Mouse (Mus musculus): ENCODE measurements at regions not wholly inside any gene's neighbourhood (a gene's known extent, or its start where the extent isn't known, plus 50 kb on each side); places are given as distances from the start of the nearest gene placed in this dataset.

- no peak overlapping the region for H3K27ac ChIP-seq (ENCODE audit: control insufficient read depth, low read depth, low read length)
- DNase-seq (ENCODE audit: low read depth, low spot score) = no peak
These were observed 119.8 kb upstream of the Dyrk2 start for GRCm38 (mm10) chr10:118989812-118990211.

GRCm38 (mm10) chr10:118988249-118988648 lies 118.2 kb upstream of the Dyrk2 start:
- Histone ChIP-seq H3K27ac (ENCODE audit: control insufficient read depth, low read depth, low read length) (no peak overlapping the region), H3K4me1 (ENCODE audit: control insufficient read depth in 1 of 2, insufficient read depth in 2 of 2, low read length in 2 of 2) (no peaks in the 10 kb centered on the region), H3K36me3 (ENCODE audit: control insufficient read depth in 1 of 2, insufficient read depth in 2 of 2, low read length in 2 of 2) (no peaks in the 10 kb centered on the region), H3K9ac (ENCODE audit: control insufficient read depth, low read depth, low read length, poor library complexity, severe bottlenecking) (no peak overlapping the region), H3K27me3 (ENCODE audit: control insufficient read depth in 1 of 2, insufficient read depth in 2 of 2, low read length in 2 of 2) (no peaks in the 10 kb centered on the region), H3K79me2 (ENCODE audit: control insufficient read depth, insufficient read depth, low read length, poor library complexity) (no peaks in the 10 kb centered on the region), H3K9me3 (replicated peaks; ENCODE audit: insufficient read depth, low read length) (no peaks in the 10 kb centered on the region), H3K4me3 (ENCODE audit: control insufficient read depth in 1 of 2, insufficient read depth in 1 of 2, low read depth in 2 of 2, low read length in 2 of 2) (no peak overlapping the region)
- DNase-seq (ENCODE audit: low read depth, low spot score) = peak; percentile 3
- TF ChIP-seq ZMIZ1 (IDR thresholded peaks at IDR 0.05; ENCODE audit: low read depth, low read length) = no peak
- no peak for TF ChIP-seq ZC3H11A (IDR thresholded peaks at IDR 0.05; ENCODE audit: low read depth, low read length)
- no peak for TF ChIP-seq USF2 (IDR thresholded peaks at IDR 0.05; ENCODE audit: borderline replicate concordance in 1 of 2, insufficient read depth in 1 of 2, low read depth in 1 of 2, low read length in 2 of 2)
- no peak for TF ChIP-seq GATA1 (IDR thresholded peaks at IDR 0.05; ENCODE audit: low read depth, low read length)
- no peak for TF ChIP-seq JUND (IDR thresholded peaks at IDR 0.05; ENCODE audit: low read depth, low read length)
- no peak for TF ChIP-seq KAT2A (conservative IDR thresholded peaks at IDR 0.05; ENCODE audit: low read depth, low read length)
- TF ChIP-seq BHLHE40 (IDR thresholded peaks at IDR 0.05; ENCODE audit: borderline replicate concordance, low read depth, low read length) = no peak
- no peak for TF ChIP-seq RAD21 (IDR thresholded peaks at IDR 0.05; ENCODE audit: low read depth, low read length)
- TF ChIP-seq E2F4 (IDR thresholded peaks at IDR 0.05; ENCODE audit: borderline replicate concordance, low read depth, low read length) = no peak
- TF ChIP-seq UBTF (IDR thresholded peaks at IDR 0.05; ENCODE audit: borderline replicate concordance, insufficient read depth, low read depth, low read length) = no peak
- no peak for TF ChIP-seq SIN3A (IDR thresholded peaks at IDR 0.05; ENCODE audit: low read length)
- no peak for TF ChIP-seq CHD1 (IDR thresholded peaks at IDR 0.05; ENCODE audit: low read depth, low read length)
- no peak for TF ChIP-seq EP300 (IDR thresholded peaks at IDR 0.05; ENCODE audit: low read depth in 1 of 2, low read length in 2 of 2)
- no peak for TF ChIP-seq NELFE (IDR thresholded peaks at IDR 0.05; ENCODE audit: low read depth, low read length)
- TF ChIP-seq ETS1 (IDR thresholded peaks at IDR 0.05; ENCODE audit: low read depth, low read length) = no peak
- TF ChIP-seq MAFK (IDR thresholded peaks at IDR 0.05; ENCODE audit: borderline replicate concordance, low read depth, low read length) = no peak
- no peak for TF ChIP-seq USF1 (IDR thresholded peaks at IDR 0.05; ENCODE audit: low read depth, low read length)
- no peak for TF ChIP-seq MYC (IDR thresholded peaks at IDR 0.05; ENCODE audit: low read depth, low read length)

More at GRCm38 (mm10) chr10:118989812-118990211, 119.8 kb upstream of the Dyrk2 start:
- Histone ChIP-seq H3K9ac (ENCODE audit: control insufficient read depth, low read depth, low read length, poor library complexity, severe bottlenecking) (no peak overlapping the region), H3K27me3 (ENCODE audit: control insufficient read depth in 1 of 2, insufficient read depth in 2 of 2, low read length in 2 of 2) (no peaks in the 10 kb centered on the region), H3K36me3 (ENCODE audit: control insufficient read depth in 1 of 2, insufficient read depth in 2 of 2, low read length in 2 of 2) (no peaks in the 10 kb centered on the region), H3K4me3 (ENCODE audit: control insufficient read depth in 1 of 2, insufficient read depth in 1 of 2, low read depth in 2 of 2, low read length in 2 of 2) (no peak overlapping the region), H3K9me3 (replicated peaks; ENCODE audit: insufficient read depth, low read length) (no peaks in the 10 kb centered on the region), H3K4me1 (ENCODE audit: control insufficient read depth in 1 of 2, insufficient read depth in 2 of 2, low read length in 2 of 2) (no peaks in the 10 kb centered on the region), H3K79me2 (ENCODE audit: control insufficient read depth, insufficient read depth, low read length, poor library complexity) (no peaks in the 10 kb centered on the region)
- TF ChIP-seq ZMIZ1 (IDR thresholded peaks at IDR 0.05; ENCODE audit: low read depth, low read length) (no peak), E2F4 (IDR thresholded peaks at IDR 0.05; ENCODE audit: borderline replicate concordance, low read depth, low read length) (no peak), SIN3A (IDR thresholded peaks at IDR 0.05; ENCODE audit: low read length) (no peak), NELFE (IDR thresholded peaks at IDR 0.05; ENCODE audit: low read depth, low read length) (no peak), CHD1 (IDR thresholded peaks at IDR 0.05; ENCODE audit: low read depth, low read length) (no peak), CTCF (IDR thresholded peaks at IDR 0.05 in 2 of 3, conservative IDR thresholded peaks at IDR 0.05 in 1 of 3; ENCODE audit: control insufficient read depth in 1 of 3, insufficient read depth in 1 of 3, low read depth in 2 of 3, low read length in 3 of 3, poor library complexity in 1 of 3, severe bottlenecking in 1 of 3) (no peak), MXI1 (IDR thresholded peaks at IDR 0.05; ENCODE audit: low read depth, low read length) (no peak), UBTF (IDR thresholded peaks at IDR 0.05; ENCODE audit: borderline replicate concordance, insufficient read depth, low read depth, low read length) (no peak), RAD21 (IDR thresholded peaks at IDR 0.05; ENCODE audit: low read depth, low read length) (no peak), TCF12 (IDR thresholded peaks at IDR 0.05; ENCODE audit: low read depth, low read length) (no peak), POLR2AphosphoS5 (IDR thresholded peaks at IDR 0.05; ENCODE audit: borderline replicate concordance, low read depth, low read length) (no peak), BHLHE40 (IDR thresholded peaks at IDR 0.05; ENCODE audit: borderline replicate concordance, low read depth, low read length) (no peak), ZC3H11A (IDR thresholded peaks at IDR 0.05; ENCODE audit: low read depth, low read length) (no peak), ELF1 (IDR thresholded peaks at IDR 0.05; ENCODE audit: low read depth, low read length) (no peak), MAFK (IDR thresholded peaks at IDR 0.05; ENCODE audit: borderline replicate concordance, low read depth, low read length) (no peak), GABPA (IDR thresholded peaks at IDR 0.05; ENCODE audit: low read depth, low read length) (no peak), TAL1 (IDR thresholded peaks at IDR 0.05; ENCODE audit: low read length) (no peak)
